Mouse (Mus musculus) heart, adult 2 months (tissue): ENCODE data around the gene Dok4. TPM values are rescaled to one million over a fixed set of nuclear protein-coding genes. Genes with fewer than 3 reads are reported as not detected.

ENCODE experiments used
- DNase-seq, 2 experiments: peaks; one replicate each; pipeline ENCODE4 v3.0.0; 2021
- H3K27ac ChIP-seq: fragments of 200-600 bp; 2 replicates; pipeline ENCODE4 v1.8.1; 2022
- H3K27me3 ChIP-seq: fragments of 200-500 bp; 2 replicates; pipeline ENCODE4 v1.6.1; 2012; ENCODE audit warnings: mild to moderate bottlenecking, low read length, inconsistent platforms, mixed read lengths; ENCODE audit not compliant: control insufficient read depth, insufficient read depth
- H3K36me3 ChIP-seq: fragments of 200-500 bp; 2 replicates; pipeline ENCODE4 v1.6.1; 2012; ENCODE audit warnings: low read length, inconsistent platforms; ENCODE audit not compliant: control insufficient read depth, insufficient read depth
- H3K4me1 ChIP-seq: fragments of 200-500 bp; 2 replicates; pipeline ENCODE4 v1.6.1; 2011; ENCODE audit warnings: low read length; ENCODE audit not compliant: control insufficient read depth, insufficient read depth
- H3K4me3 ChIP-seq: fragments of 200-600 bp; 2 replicates; pipeline ENCODE4 v1.8.1; 2022
- H3K79me2 ChIP-seq: fragments of 200-500 bp; replicated peaks from 2 replicates; pipeline ENCODE4 v1.6.1; 2012; ENCODE audit warnings: mild to moderate bottlenecking, inconsistent platforms, low read length, moderate library complexity, mixed read lengths; ENCODE audit not compliant: control insufficient read depth, insufficient read depth
- H3K9ac ChIP-seq: fragments of 200-500 bp; 2 replicates; pipeline ENCODE4 v1.6.1; 2012; ENCODE audit warnings: low read depth, mild to moderate bottlenecking, control low read depth, inconsistent platforms, low read length, mixed read lengths
- CTCF ChIP-seq: fragments of 200-600 bp; IDR thresholded peaks from 2 replicates; pipeline ENCODE4 v1.8.1; 2022; ENCODE audit warnings: antibody characterized with exemption, mild to moderate bottlenecking, moderate library complexity
- EP300 ChIP-seq: fragments of 200-500 bp; IDR thresholded peaks from 2 replicates; pipeline ENCODE4 v1.6.1; 2011; ENCODE audit warnings: low read depth, low read length, control low read depth; ENCODE audit not compliant: insufficient read depth
- POLR2A ChIP-seq: fragments of 200-500 bp; IDR thresholded peaks from 2 replicates; pipeline ENCODE4 v1.6.1; 2011; ENCODE audit warnings: mild to moderate bottlenecking, low read depth, low read length, control low read depth; ENCODE audit not compliant: insufficient read depth
- WGBS: fragments of 180-500 bp; shearing (Covaris S2); methylation state at CpG from one replicate; pipeline ENCODE4 v1.1.7; 2018; 5-methylcytosine and 5-hydroxymethylcytosine counted together
- intact Hi-C: fragments of 180-260 bp; cut with DNase I; formaldehyde crosslinking; loops from one replicate; pipeline ENCODE4 v1.15.1; 2025
- long read RNA-seq: library from polyadenylated mRNA; stranded (forward); transcript quantifications from one replicate; pipeline ENCODE4 v2.0.0, GENCODE M21; 2021
- polyA plus RNA-seq: library from polyadenylated mRNA; depleted of rRNA; stranded (reverse); fragments of >200 nt; gene quantifications from 2 replicates; pipeline ENCODE4 v1.2.3, GENCODE M21; 2012; rRNA removed
- total RNA-seq, 2 experiments: library from RNA; stranded (reverse); gene quantifications; 2 replicates each; pipeline ENCODE4 v1.2.3; 2021

Dok4 gene
- 10 to 100 TPM; 13.7 to 14.8 TPM for total RNA-seq
- polyA plus RNA-seq, result 23.0 and 36.2 TPM in 2 replicates
- long read RNA-seq, transcript Dok4-201 (9 exons, 2,590 nt), result major isoform, 13 of 22 reads
- long read RNA-seq, partial matches to known transcripts, result 4 of 22 reads
- long read RNA-seq, other reads (novel, unspliced or antisense), result 4 of 22 reads

DNA sequence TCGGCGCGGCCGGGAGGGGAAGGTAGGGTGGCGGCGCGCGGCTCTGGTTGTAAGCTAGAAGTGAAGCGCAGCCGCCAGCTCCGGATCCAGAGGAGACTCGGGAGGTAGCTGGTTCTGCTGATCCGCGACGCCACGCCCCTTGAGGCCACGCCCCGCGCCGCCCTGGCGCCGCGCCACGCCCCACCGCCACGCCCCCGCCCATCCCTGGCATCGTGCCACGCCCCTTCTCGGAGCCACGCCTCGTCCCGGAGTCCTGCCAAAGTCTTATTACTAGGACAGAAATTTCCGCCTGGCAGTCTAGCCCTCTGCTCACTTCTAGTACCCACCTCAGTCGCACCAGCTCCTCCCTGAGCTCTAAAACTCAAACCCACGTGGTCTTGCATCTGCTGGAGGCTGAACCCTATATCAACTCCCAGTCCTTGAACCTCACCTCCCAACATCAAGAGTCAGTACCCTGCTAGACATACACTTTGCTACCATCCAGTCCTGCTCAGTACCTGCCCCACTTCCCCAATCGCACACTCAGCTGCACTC is at the start of gene Dok4:
Dok4 (minus strand) TSS at position 134 of the 534 bp plus-strand sequence.
- peak; percentile 92 to 94 for DNase-seq
- TF ChIP-seq POLR2A (peak; percentile 76), EP300 (peak; percentile 60; the same call in 1 of the 2 replicates), CTCF (no peak)
- Histone ChIP-seq H3K36me3 (no peaks in the 10 kb centered on the region), H3K27ac (peak within 1 kb of the TSS; percentile 88), H3K4me3 (peak within 1 kb of the TSS; percentile 58), H3K9ac (peak within 1 kb of the TSS; percentile 66), H3K79me2 (no peaks in the 10 kb centered on the region), H3K4me1 (peaks cover 11% of the 10 kb centered on the region), H3K27me3 (no peaks in the 10 kb centered on the region)
- WGBS, result 1% methylated on average over 37 of the region's 37 CpGs
- intact Hi-C loops, result no loop called here

DNA sequence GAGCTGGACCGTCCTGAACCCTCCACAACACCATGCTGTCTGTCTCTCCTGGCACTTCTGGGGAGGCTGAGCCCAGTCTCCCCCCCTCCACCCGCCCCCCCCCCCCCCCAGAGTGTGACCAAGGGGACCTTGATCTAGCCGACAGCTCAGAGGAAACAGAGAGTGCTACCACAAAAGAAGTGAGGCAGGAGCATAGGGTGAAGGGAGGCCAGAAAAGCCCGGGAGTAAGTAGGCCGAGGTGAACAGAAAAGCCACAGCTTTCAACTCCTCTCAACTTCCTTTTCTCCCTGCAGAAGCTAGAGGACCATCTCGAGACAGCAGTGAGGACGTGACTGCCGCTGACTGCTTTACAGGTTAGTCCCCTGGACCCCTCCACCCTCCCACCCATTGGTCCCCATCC is 47.3 kb upstream of the Dok4 start, which contains the start of gene Adgrg5:
Adgrg5 (plus strand) TSS at position 290 of the 400 bp plus-strand sequence.
- TF ChIP-seq EP300 (no peak), CTCF (no peak), POLR2A (no peak)
- no peak for DNase-seq
- 69% methylated on average over 8 of the region's 8 CpGs for WGBS
- Histone ChIP-seq H3K27ac (peak within 1 kb of the TSS; percentile 8), H3K4me1 (peaks cover 8% of the 10 kb centered on the region), H3K4me3 (no peak within 1 kb of the TSS), H3K36me3 (no peaks in the 10 kb centered on the region), H3K9ac (no peak within 1 kb of the TSS), H3K27me3 (no peaks in the 10 kb centered on the region), H3K79me2 (no peaks in the 10 kb centered on the region)
- intact Hi-C loops, result no loop called here

DNA sequence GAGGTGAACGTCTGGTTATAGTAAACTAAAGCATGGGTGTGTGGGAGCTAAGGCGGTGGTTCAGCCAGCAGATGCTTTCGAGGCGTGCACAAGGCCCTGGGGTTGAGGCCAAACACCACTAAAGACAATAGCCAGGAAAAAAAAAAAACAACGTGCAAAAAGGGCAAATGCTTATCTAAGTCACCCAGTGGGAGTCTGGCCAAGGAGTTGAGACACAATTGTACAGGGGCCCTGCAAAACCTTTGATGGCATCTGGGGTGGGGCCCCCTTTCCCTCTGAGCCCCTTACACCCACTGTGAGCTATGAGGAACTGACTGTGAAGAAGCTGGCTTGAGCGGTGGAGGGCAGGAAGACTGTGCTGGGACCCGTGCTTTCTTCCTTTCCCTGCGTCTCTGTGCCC is 46.5 kb upstream of the Dok4 start:
- H3K4me3 ChIP-seq, result no peak overlapping the region
- 21% methylated on average over 8 of the region's 8 CpGs for WGBS
- intact Hi-C loops, result no loop called here
- no peaks in the 10 kb centered on the region for H3K36me3 ChIP-seq
- TF ChIP-seq EP300 (peak; percentile 75; the same call in 1 of the 2 replicates), CTCF (no peak)
- H3K4me1 ChIP-seq, result peaks cover 8% of the 10 kb centered on the region
- no peaks in the 10 kb centered on the region for H3K27me3 ChIP-seq
- peak; percentile 43 to 59 for DNase-seq
- H3K9ac ChIP-seq, result no peak overlapping the region
- no peaks in the 10 kb centered on the region for H3K79me2 ChIP-seq
- peak overlapping the region; percentile 8 for H3K27ac ChIP-seq

DNA sequence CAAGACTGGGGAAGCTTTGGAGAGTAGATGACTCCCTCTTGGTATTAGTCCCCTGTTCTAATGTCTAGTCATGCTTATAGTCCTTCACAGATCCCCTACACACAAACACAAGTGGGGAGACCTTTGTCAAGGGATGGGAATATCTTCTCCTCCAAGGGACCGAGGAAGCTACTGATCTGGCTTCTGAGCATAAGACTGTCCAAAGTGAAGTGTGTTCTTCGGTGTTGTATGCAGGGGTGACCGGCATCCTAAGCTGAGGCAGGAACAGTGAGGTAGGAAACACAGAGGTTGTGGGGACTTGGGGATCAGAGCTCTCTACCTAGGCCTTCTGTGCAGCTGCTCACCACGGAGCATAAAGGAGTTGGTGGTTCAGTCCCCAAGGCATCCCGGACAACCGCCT is 46.0 kb upstream of the Dok4 start:
- TF ChIP-seq EP300 (no peak), POLR2A (no peak), CTCF (no peak)
- DNase-seq, result no peak
- H3K79me2 ChIP-seq, result no peaks in the 10 kb centered on the region
- H3K27ac ChIP-seq, result peak overlapping the region; percentile 45
- no peaks in the 10 kb centered on the region for H3K27me3 ChIP-seq
- H3K4me1 ChIP-seq, result peaks cover 8% of the 10 kb centered on the region
- H3K36me3 ChIP-seq, result no peaks in the 10 kb centered on the region
- intact Hi-C loops, result no loop called here
- H3K9ac ChIP-seq, result peak overlapping the region; percentile 20; the same call in 1 of the 2 replicates
- H3K4me3 ChIP-seq, result no peak overlapping the region
- WGBS, result 44% methylated on average over 6 of the region's 6 CpGs

DNA sequence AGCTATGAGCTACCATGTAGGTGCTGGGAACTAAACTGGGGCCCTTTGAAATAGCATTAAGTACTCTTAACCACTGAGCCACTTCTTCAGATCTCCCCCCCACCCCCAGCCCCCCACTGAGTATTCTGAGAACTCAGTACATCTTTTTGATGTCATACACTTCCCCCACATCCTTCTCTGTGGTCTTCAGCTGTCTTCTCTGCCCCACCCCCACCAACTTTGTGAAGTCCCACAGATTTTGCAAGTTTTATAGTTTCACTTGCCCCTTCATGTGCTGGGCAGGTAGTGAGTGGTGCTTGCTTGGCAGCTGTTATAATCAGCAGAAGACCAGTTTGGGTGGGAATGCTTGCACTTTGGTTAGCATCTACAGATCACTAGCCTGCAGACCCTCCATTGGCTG is 43.1 kb upstream of the Dok4 start:
- Histone ChIP-seq H3K36me3 (no peaks in the 10 kb centered on the region), H3K27ac (no peak overlapping the region), H3K9ac (no peak overlapping the region), H3K4me3 (no peak overlapping the region), H3K79me2 (no peaks in the 10 kb centered on the region), H3K4me1 (peaks cover 12% of the 10 kb centered on the region), H3K27me3 (no peaks in the 10 kb centered on the region)
- intact Hi-C loops, result no loop called here
- no peak for DNase-seq
- TF ChIP-seq CTCF, result no peak
- no peak for TF ChIP-seq EP300

DNA sequence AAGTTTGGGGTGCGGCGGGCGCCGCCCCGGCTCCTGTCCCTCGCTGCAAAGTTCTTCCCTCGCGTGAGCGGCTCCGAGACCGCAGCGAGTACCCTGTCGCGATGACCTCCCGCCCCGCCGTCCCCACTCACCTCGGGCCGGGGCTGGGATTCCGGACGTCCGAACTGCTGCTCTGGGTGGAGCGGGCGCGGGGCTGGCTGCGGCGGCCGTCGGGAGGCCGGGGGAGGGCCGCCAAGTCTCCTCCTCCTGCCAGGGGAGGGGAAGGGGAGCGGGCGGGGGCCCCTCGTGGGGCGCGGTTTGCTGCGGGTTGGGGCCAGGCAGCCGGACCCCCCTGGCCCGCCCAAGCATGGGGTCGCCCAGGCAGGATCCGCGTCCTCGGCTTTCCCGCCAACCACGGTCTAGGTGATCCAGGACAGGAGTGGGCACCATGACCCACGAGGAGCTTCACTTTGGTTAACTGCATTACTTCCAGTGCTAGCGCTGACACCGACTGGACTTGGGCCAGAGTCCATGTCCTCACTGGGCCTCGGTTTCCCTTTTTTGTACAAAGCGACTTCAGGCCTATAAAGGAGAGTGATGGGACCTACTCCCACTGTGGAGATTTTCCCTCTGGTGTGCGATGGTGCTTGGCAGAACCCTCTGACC is 41.8 kb upstream of the Dok4 start, which contains the start of gene Ccdc102a:
Ccdc102a (minus strand) TSS at position 248 of the 645 bp plus-strand sequence.
- intact Hi-C loops, result no loop called here
- peak; percentile 82 to 85 for DNase-seq
- Histone ChIP-seq H3K4me3 (peak within 1 kb of the TSS; percentile 86), H3K4me1 (peaks cover 11% of the 10 kb centered on the region), H3K79me2 (no peaks in the 10 kb centered on the region), H3K27me3 (no peaks in the 10 kb centered on the region), H3K36me3 (no peaks in the 10 kb centered on the region), H3K27ac (peak within 1 kb of the TSS; percentile 98), H3K9ac (peak within 1 kb of the TSS; percentile 70)
- 3% methylated on average over 50 of the region's 51 CpGs for WGBS
- TF ChIP-seq POLR2A (0 out of 2 replicates have a peak, but pooled peaks have one; percentile 27), EP300 (no peak), CTCF (no peak)
